Mouse (Mus musculus) thymus, postnatal 25 days (tissue): ENCODE data around the gene Ubash3a.

Experiments
- DNase-seq: peaks from one replicate; pipeline ENCODE4 v3.0.0; 2022

Ubash3a gene

GRCm38 (mm10) chr17:31285867-31286266 is 78.2 kb downstream of the Ubash3a start:
- DNase-seq, result no peak

- no peak for DNase-seq
Observed at GRCm38 (mm10) chr17:31286492-31286891, 78.8 kb downstream of the Ubash3a start, which contains the start of gene Slc37a1. Slc37a1 (plus strand) TSS chr17:31286792.

- DNase-seq, result no peak
Observed at GRCm38 (mm10) chr17:31287216-31287615, 79.5 kb downstream of the Ubash3a start.

- DNase-seq, result no peak
Observed at GRCm38 (mm10) chr17:31288999-31289726, 81.5 kb downstream of the Ubash3a start.

- no peak for DNase-seq
Observed at GRCm38 (mm10) chr17:31290311-31290710, 82.6 kb downstream of the Ubash3a start.

- no peak for DNase-seq
Observed at GRCm38 (mm10) chr17:31290859-31291258, 83.2 kb downstream of the Ubash3a start.

GRCm38 (mm10) chr17:31294363-31295214 is 86.9 kb downstream of the Ubash3a start:
- peak; percentile 61 for DNase-seq

- DNase-seq, result peak; percentile 83
Observed at GRCm38 (mm10) chr17:31295215-31295891, 87.7 kb downstream of the Ubash3a start.

GRCm38 (mm10) chr17:31295892-31296781 is 88.5 kb downstream of the Ubash3a start:
- DNase-seq, result peak; percentile 89
